Comparison of ENCODE assay signal across 21 mouse cellular contexts in genomic region chr10:44987615-44988014, GRCm38 (mm10).
"Had no signal": no experiment of that assay in that cellular context is flagged by ENCODE, and none has a peak within 500 bp of the region (broad histone marks: within the 10 kb centered on the region; RNA-seq: fewer than 3 reads in every experiment).

No protein-coding gene starts in this region.

- H3K4me2 ChIP-seq: liver, embryonic 12.5 days; liver, embryonic 15.5 days; midbrain, embryonic 13.5 days; neural tube, embryonic 13.5 days had no signal

- DNase-seq: kidney, adult 2 months; kidney, postnatal 25 days; layer of hippocampus, adult 9-11 months; liver; lung, adult 18-20 months; retina, postnatal 1 day; right cerebral cortex, postnatal 25 days; thymus, adult 18-20 months; thymus, postnatal 14 days; thymus, postnatal 4 days had no signal

- H3K4me1 ChIP-seq: liver, embryonic 12.5 days; liver, embryonic 15.5 days; midbrain, embryonic 13.5 days; neural tube, embryonic 13.5 days had no signal

- ATAC-seq: intestine, postnatal 0 days; liver, embryonic 12.5 days; midbrain, embryonic 13.5 days; midbrain, embryonic 16.5 days had no signal

- H3K36me3 ChIP-seq: liver, embryonic 12.5 days; liver, embryonic 15.5 days; midbrain, embryonic 13.5 days; neural tube, embryonic 13.5 days had no signal

- H3K27ac ChIP-seq: kidney, postnatal 0 days; layer of hippocampus, adult 2 months; left cerebral cortex, adult 2 months; liver, embryonic 12.5 days; liver, embryonic 15.5 days; macrophage; midbrain, embryonic 13.5 days; neural tube, embryonic 13.5 days had no signal

- H3K9ac ChIP-seq: liver, embryonic 12.5 days; liver, embryonic 15.5 days; midbrain, embryonic 13.5 days; neural tube, embryonic 13.5 days had no signal

- H3K27me3 ChIP-seq: liver, embryonic 12.5 days; liver, embryonic 15.5 days; midbrain, embryonic 13.5 days; neural tube, embryonic 13.5 days had no signal

- H3K9me3 ChIP-seq: liver, embryonic 12.5 days; liver, embryonic 15.5 days; midbrain, embryonic 13.5 days; neural tube, embryonic 13.5 days had no signal

- H3K4me3 ChIP-seq: layer of hippocampus, adult 2 months; left cerebral cortex, adult 2 months; liver, embryonic 12.5 days; liver, embryonic 15.5 days; midbrain, embryonic 13.5 days; myocyte; neural tube, embryonic 13.5 days had no signal
